Mouse (Mus musculus): ENCODE results near the gene Smim24. TPM values are rescaled to one million over a fixed set of nuclear protein-coding genes. Genes with fewer than 3 reads are reported as not detected.
A peak's percentile ranks its signal among the peaks of the same experiment; 100 is the strongest.

The Smim24 gene
- total RNA-seq, 2 experiments from 2014 or later, result 1.2 to 13.2 TPM

GRCm38 (mm10) chr10:81432169-81432867, 39.5 kb downstream of the Smim24 start:
- no peak for DNase-seq (ENCODE audit: low spot score in 2 of 2)

- DNase-seq (ENCODE audit: low spot score in 2 of 2), result peak; percentile 68 to 84
These were observed 40.0 kb downstream of the Smim24 start for GRCm38 (mm10) chr10:81432868-81433262.

- DNase-seq (ENCODE audit: low spot score in 2 of 2), result peak; percentile 2 to 4
These were observed 40.9 kb downstream of the Smim24 start for GRCm38 (mm10) chr10:81433541-81434289.

- DNase-seq (ENCODE audit: low spot score in 2 of 2), result peak; percentile 2 to 3
These were observed 41.8 kb downstream of the Smim24 start for GRCm38 (mm10) chr10:81434361-81435263.

GRCm38 (mm10) chr10:81435436-81435835, 42.6 kb downstream of the Smim24 start:
- peak in 1 of 2 experiments; percentile 42 for DNase-seq (ENCODE audit: low spot score in 2 of 2)

GRCm38 (mm10) chr10:81441019-81441418, 48.2 kb downstream of the Smim24 start:
- no peak for DNase-seq (ENCODE audit: low spot score in 2 of 2)

Small RNAs within 50 kb of the gene (microRNA-seq; reads per million reads assigned to microRNA genes)
- gene Mir1191b (not detected), gene Mir6913 (not detected)

Other genes starting within 250 kb of the Smim24 start
- gene Pias4, start 225.1 kb upstream of the Smim24 start, total RNA-seq (2021), result 10 to 100 TPM; 34.0 to 34.4 TPM
- gene Eef2, start 216.4 kb upstream of the Smim24 start, total RNA-seq (2021), result 1,000 to 10,000 TPM; 1,728 to 1,734 TPM
- gene Dapk3, start 210.0 kb upstream of the Smim24 start, total RNA-seq (2021), result 10 to 100 TPM; 53.4 to 63.6 TPM
- gene 4930442H23Rik, start 209.2 kb upstream of the Smim24 start, total RNA-seq (2021), result not detected
- under 1 TPM in 1 of 2 experiments, not detected in 1; 0.20 TPM for gene Nmrk2, start 191.0 kb upstream of the Smim24 start, total RNA-seq (2021)
- 1 to 10 TPM; 5.3 to 5.4 TPM for gene Atcay, start 162.2 kb upstream of the Smim24 start, total RNA-seq (2021)
- gene Zfr2, start 159.9 kb upstream of the Smim24 start, total RNA-seq (2021), result 10 to 100 TPM; 20.9 to 21.7 TPM
- gene Matk, start 140.1 kb upstream of the Smim24 start, total RNA-seq (2021), result 1 to 10 TPM; 2.9 to 3.0 TPM
- 100 to 1,000 TPM; 107 to 108 TPM for gene Mrpl54, start 126.1 kb upstream of the Smim24 start, total RNA-seq (2021)
- gene Apba3, start 126.1 kb upstream of the Smim24 start, total RNA-seq (2021), result 10 to 100 TPM; 47.8 to 49.5 TPM
- gene Tjp3, start 101.5 kb upstream of the Smim24 start, total RNA-seq (2021), result 1 to 10 TPM; 1.8 to 3.1 TPM
- 10 to 100 TPM; 65.2 to 71.1 TPM for gene Pip5k1c, start 100.1 kb upstream of the Smim24 start, total RNA-seq (2021)
- gene Cactin, start 71.9 kb upstream of the Smim24 start, total RNA-seq (2021), result 10 to 100 TPM; 43.8 to 44.4 TPM
- gene Tbxa2r, start 64.3 kb upstream of the Smim24 start, total RNA-seq (2021), result 10 to 100 TPM; 27.3 to 30.6 TPM
- 1 to 10 TPM; 2.3 to 2.6 TPM for gene Gipc3, start 49.8 kb upstream of the Smim24 start, total RNA-seq (2021)
- 100 to 1,000 TPM; 107 to 108 TPM for gene Hmg20b, start 42.6 kb upstream of the Smim24 start, total RNA-seq (2021)
- gene Mfsd12, start 35.6 kb upstream of the Smim24 start, total RNA-seq (2021), result 10 to 100 TPM; 21.2 to 22.0 TPM
- gene 4930404N11Rik, start 27.2 kb upstream of the Smim24 start, total RNA-seq (2021), result 1 to 10 TPM; 6.3 to 8.2 TPM
- 10 to 100 TPM; 69.1 to 70.7 TPM for gene Fzr1, start 14.5 kb upstream of the Smim24 start, total RNA-seq (2021)
- gene Dohh, start 8.6 kb upstream of the Smim24 start, total RNA-seq (2021), result 10 to 100 TPM; 49.4 to 49.7 TPM
- 1 to 10 TPM; 1.7 to 1.8 TPM for gene Gm48551, start 8.6 kb upstream of the Smim24 start, total RNA-seq (2021)
- gene Gm48552, start 4.0 kb upstream of the Smim24 start, total RNA-seq (2021), result 1 to 10 TPM; 2.6 to 4.1 TPM
- gene Nfic, start 62.6 kb downstream of the Smim24 start, total RNA-seq (2021), result 100 to 1,000 TPM; 120 to 129 TPM
- gene Celf5, start 89.7 kb downstream of the Smim24 start, total RNA-seq (2021), result 1 to 10 TPM; 3.5 to 4.2 TPM
- 100 to 1,000 TPM; 107 to 117 TPM for gene Ncln, start 103.3 kb downstream of the Smim24 start, total RNA-seq (2021)
- 1 to 10 TPM; 2.0 to 2.7 TPM for gene S1pr4, start 107.1 kb downstream of the Smim24 start, total RNA-seq (2021)
- gene Gna15, start 131.2 kb downstream of the Smim24 start, total RNA-seq (2021), result 1 to 10 TPM in 1 of 2 experiments, under 1 TPM in 1; 0.67 to 1.2 TPM
- 10 to 100 TPM; 74.2 to 74.4 TPM for gene Gna11, start 152.1 kb downstream of the Smim24 start, total RNA-seq (2021)
- gene Aes, start 166.4 kb downstream of the Smim24 start, total RNA-seq (2021), result 100 to 1,000 TPM; 639 to 647 TPM
- gene Tle2, start 181.5 kb downstream of the Smim24 start, total RNA-seq (2021), result 10 to 100 TPM; 24.9 to 30.4 TPM
- gene Tle6, start 208.0 kb downstream of the Smim24 start, total RNA-seq (2021), result 10 to 100 TPM; 12.8 to 20.2 TPM
- 1 to 10 TPM; 1.1 to 2.1 TPM for gene BC025920, start 213.2 kb downstream of the Smim24 start, total RNA-seq (2021)
- gene Sirt6, start 234.7 kb downstream of the Smim24 start, total RNA-seq (2021), result 10 to 100 TPM; 40.1 to 40.7 TPM
- 10 to 100 TPM; 38.7 to 50.5 TPM for gene Ankrd24, start 235.5 kb downstream of the Smim24 start, total RNA-seq (2021)